Mouse (Mus musculus): ENCODE measurements around the gene Majin.

DNA sequence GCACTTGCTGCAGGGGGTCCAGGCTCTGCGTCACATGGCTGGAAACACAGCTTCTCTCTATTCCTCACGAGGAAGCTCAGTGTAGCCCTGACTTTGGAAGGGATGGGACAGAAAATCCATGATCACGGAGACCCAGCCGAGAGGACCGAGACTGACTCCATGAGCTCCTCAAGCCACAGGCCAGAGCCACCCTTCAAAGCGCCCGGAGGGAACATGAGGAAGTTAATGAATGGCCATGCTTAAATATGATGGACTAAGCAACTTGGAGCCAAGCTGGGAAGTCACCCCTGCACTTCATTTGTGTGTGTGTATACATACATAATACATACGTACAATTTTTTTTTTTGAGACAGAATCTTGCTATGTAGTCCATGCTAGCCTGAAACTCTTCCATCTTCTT is 87.0 kb downstream of the Majin start:
- TF ChIP-seq CTCF (IDR thresholded peaks at IDR 0.05; ENCODE audit: control insufficient read depth, insufficient read depth, insufficient read length) (no peak), USF1 (IDR thresholded peaks at IDR 0.05; ENCODE audit: low read depth) (no peak), MAX (IDR thresholded peaks at IDR 0.05) (no peak)

All from C2C12 (cell line).